Mouse (Mus musculus): ENCODE results near the gene Lins1. TPM values are rescaled to one million over a fixed set of nuclear protein-coding genes. Genes with fewer than 3 reads are reported as not detected.

Lins1 gene
- polyA plus RNA-seq (2014; fragmentation: Nextera tagmentation; extraction: Ambion mirVana): 24.4 and 26.4 TPM in 2 replicates

- DNase-seq (ENCODE audit: low spot score) (peak; percentile 100), ATAC-seq (peak; percentile 99)
- Histone ChIP-seq H3K9me3 (replicated peaks; ENCODE audit: control insufficient read depth, low read length) (no peaks in the 10 kb centered on the region), H3K9ac (ENCODE audit: low read length) (peak within 1 kb of the TSS; percentile 81), H3K4me3 (ENCODE audit: low read depth, low read length) (peak within 1 kb of the TSS; percentile 70), H3K4me2 (ENCODE audit: low read length) (peak within 1 kb of the TSS; percentile 94), H3K36me3 (ENCODE audit: control insufficient read depth, insufficient read depth, low read length) (0 out of 2 replicates have a peak, but pooled peaks cover 3% of the 10 kb centered on the region), H3K4me1 (ENCODE audit: control insufficient read depth, insufficient read depth, low read length) (peaks cover 10% of the 10 kb centered on the region), H3K27ac (ENCODE audit: low read depth, low read length) (peak within 1 kb of the TSS; percentile 94), H3K27me3 (replicated peaks; ENCODE audit: control insufficient read depth, insufficient read depth, low read length) (no peaks in the 10 kb centered on the region)
- WGBS: under 1% methylated on average over 51 of the region's 52 CpGs
Measured at GRCm38 (mm10) chr7:66689620-66690360, at the start of gene Lins1. Lins1 (plus strand) TSS chr7:66689889.

- H3K9me3 ChIP-seq (replicated peaks; ENCODE audit: control insufficient read depth, low read length): no peaks in the 10 kb centered on the region
- 100% methylated on average over 2 of the region's 2 CpGs for WGBS
- DNase-seq (ENCODE audit: low spot score): no peak
Measured at GRCm38 (mm10) chr7:66645736-66646135, 44.0 kb upstream of the Lins1 start.

GRCm38 (mm10) chr7:66649181-66649580 lies 40.5 kb upstream of the Lins1 start:
- no peak overlapping the region for H3K4me3 ChIP-seq (ENCODE audit: low read depth, low read length)
- H3K9ac ChIP-seq (ENCODE audit: low read length): no peak overlapping the region
- H3K36me3 ChIP-seq (ENCODE audit: control insufficient read depth, insufficient read depth, low read length): peaks cover 17% of the 10 kb centered on the region; the same call in 1 of the 2 replicates
- no peak overlapping the region for H3K27ac ChIP-seq (ENCODE audit: low read depth, low read length)
- ATAC-seq (no peak), DNase-seq (ENCODE audit: low spot score) (no peak)
- H3K4me2 ChIP-seq (ENCODE audit: low read length): no peak overlapping the region
- H3K4me1 ChIP-seq (ENCODE audit: control insufficient read depth, insufficient read depth, low read length): no peaks in the 10 kb centered on the region
- no peaks in the 10 kb centered on the region for H3K9me3 ChIP-seq (replicated peaks; ENCODE audit: control insufficient read depth, low read length)
- no peaks in the 10 kb centered on the region for H3K27me3 ChIP-seq (replicated peaks; ENCODE audit: control insufficient read depth, insufficient read depth, low read length)
- 91% methylated on average over 2 of the region's 2 CpGs for WGBS

More at GRCm38 (mm10) chr7:66645736-66646135, 44.0 kb upstream of the Lins1 start:
- Histone ChIP-seq H3K27ac (ENCODE audit: low read depth, low read length) (no peak overlapping the region), H3K4me2 (ENCODE audit: low read length) (no peak overlapping the region), H3K4me3 (ENCODE audit: low read depth, low read length) (no peak overlapping the region), H3K4me1 (ENCODE audit: control insufficient read depth, insufficient read depth, low read length) (no peaks in the 10 kb centered on the region), H3K9ac (ENCODE audit: low read length) (no peak overlapping the region), H3K36me3 (ENCODE audit: control insufficient read depth, insufficient read depth, low read length) (peaks cover 19% of the 10 kb centered on the region; the same call in 1 of the 2 replicates), H3K27me3 (replicated peaks; ENCODE audit: control insufficient read depth, insufficient read depth, low read length) (no peaks in the 10 kb centered on the region)
- ATAC-seq: no peak

GRCm38 (mm10) chr7:66650883-66651282 lies 38.8 kb upstream of the Lins1 start:
- WGBS: 86% methylated on average over 5 of the region's 5 CpGs
- ATAC-seq: no peak
- no peak for DNase-seq (ENCODE audit: low spot score)
- Histone ChIP-seq H3K9me3 (replicated peaks; ENCODE audit: control insufficient read depth, low read length) (no peaks in the 10 kb centered on the region), H3K27ac (ENCODE audit: low read depth, low read length) (no peak overlapping the region), H3K4me1 (ENCODE audit: control insufficient read depth, insufficient read depth, low read length) (no peaks in the 10 kb centered on the region), H3K4me2 (ENCODE audit: low read length) (no peak overlapping the region), H3K27me3 (replicated peaks; ENCODE audit: control insufficient read depth, insufficient read depth, low read length) (no peaks in the 10 kb centered on the region), H3K9ac (ENCODE audit: low read length) (no peak overlapping the region), H3K36me3 (ENCODE audit: control insufficient read depth, insufficient read depth, low read length) (peaks cover 24% of the 10 kb centered on the region; the same call in 1 of the 2 replicates), H3K4me3 (ENCODE audit: low read depth, low read length) (no peak overlapping the region)

- Histone ChIP-seq H3K4me1 (ENCODE audit: control insufficient read depth, insufficient read depth, low read length) (no peaks in the 10 kb centered on the region), H3K9ac (ENCODE audit: low read length) (no peak overlapping the region), H3K27ac (ENCODE audit: low read depth, low read length) (no peak overlapping the region), H3K9me3 (replicated peaks; ENCODE audit: control insufficient read depth, low read length) (no peaks in the 10 kb centered on the region), H3K36me3 (ENCODE audit: control insufficient read depth, insufficient read depth, low read length) (peaks cover 26% of the 10 kb centered on the region), H3K27me3 (replicated peaks; ENCODE audit: control insufficient read depth, insufficient read depth, low read length) (no peaks in the 10 kb centered on the region), H3K4me3 (ENCODE audit: low read depth, low read length) (no peak overlapping the region), H3K4me2 (ENCODE audit: low read length) (no peak overlapping the region)
- DNase-seq (ENCODE audit: low spot score) (no peak), ATAC-seq (no peak)
- 95% methylated on average over 4 of the region's 4 CpGs for WGBS
Measured at GRCm38 (mm10) chr7:66652216-66652615, 37.5 kb upstream of the Lins1 start.

- ATAC-seq (no peak), DNase-seq (ENCODE audit: low spot score) (no peak)
- H3K9me3 ChIP-seq (replicated peaks; ENCODE audit: control insufficient read depth, low read length): no peaks in the 10 kb centered on the region
- no peak overlapping the region for H3K9ac ChIP-seq (ENCODE audit: low read length)
- no peaks in the 10 kb centered on the region for H3K27me3 ChIP-seq (replicated peaks; ENCODE audit: control insufficient read depth, insufficient read depth, low read length)
- WGBS: 91% methylated on average over 9 of the region's 9 CpGs
- H3K4me2 ChIP-seq (ENCODE audit: low read length): no peak overlapping the region
- H3K27ac ChIP-seq (ENCODE audit: low read depth, low read length): no peak overlapping the region
- H3K36me3 ChIP-seq (ENCODE audit: control insufficient read depth, insufficient read depth, low read length): peaks cover 27% of the 10 kb centered on the region; the same call in 1 of the 2 replicates
- H3K4me3 ChIP-seq (ENCODE audit: low read depth, low read length): no peak overlapping the region
- no peaks in the 10 kb centered on the region for H3K4me1 ChIP-seq (ENCODE audit: control insufficient read depth, insufficient read depth, low read length)
Measured at GRCm38 (mm10) chr7:66653596-66653995, 36.1 kb upstream of the Lins1 start.

- 81% methylated on average over 9 of the region's 9 CpGs for WGBS
Measured at GRCm38 (mm10) chr7:66655471-66655870, 34.2 kb upstream of the Lins1 start.

GRCm38 (mm10) chr7:66660291-66660690 lies 29.4 kb upstream of the Lins1 start:
- Histone ChIP-seq H3K4me1 (ENCODE audit: control insufficient read depth, insufficient read depth, low read length) (no peaks in the 10 kb centered on the region), H3K4me2 (ENCODE audit: low read length) (no peak overlapping the region), H3K9me3 (replicated peaks; ENCODE audit: control insufficient read depth, low read length) (no peaks in the 10 kb centered on the region), H3K27ac (ENCODE audit: low read depth, low read length) (no peak overlapping the region), H3K36me3 (ENCODE audit: control insufficient read depth, insufficient read depth, low read length) (peaks cover 34% of the 10 kb centered on the region), H3K9ac (ENCODE audit: low read length) (no peak overlapping the region), H3K4me3 (ENCODE audit: low read depth, low read length) (no peak overlapping the region), H3K27me3 (replicated peaks; ENCODE audit: control insufficient read depth, insufficient read depth, low read length) (no peaks in the 10 kb centered on the region)
- WGBS: 77% methylated on average over 7 of the region's 7 CpGs
- ATAC-seq: no peak
- DNase-seq (ENCODE audit: low spot score): no peak

More at GRCm38 (mm10) chr7:66655471-66655870, 34.2 kb upstream of the Lins1 start:
- no peaks in the 10 kb centered on the region for H3K9me3 ChIP-seq (replicated peaks; ENCODE audit: control insufficient read depth, low read length)
- H3K36me3 ChIP-seq (ENCODE audit: control insufficient read depth, insufficient read depth, low read length): peaks cover 42% of the 10 kb centered on the region
- H3K27me3 ChIP-seq (replicated peaks; ENCODE audit: control insufficient read depth, insufficient read depth, low read length): no peaks in the 10 kb centered on the region
- ATAC-seq: no peak
- no peak overlapping the region for H3K4me2 ChIP-seq (ENCODE audit: low read length)
- no peaks in the 10 kb centered on the region for H3K4me1 ChIP-seq (ENCODE audit: control insufficient read depth, insufficient read depth, low read length)
- DNase-seq (ENCODE audit: low spot score): no peak
- no peak overlapping the region for H3K4me3 ChIP-seq (ENCODE audit: low read depth, low read length)
- H3K27ac ChIP-seq (ENCODE audit: low read depth, low read length): no peak overlapping the region
- H3K9ac ChIP-seq (ENCODE audit: low read length): no peak overlapping the region

DNA sequence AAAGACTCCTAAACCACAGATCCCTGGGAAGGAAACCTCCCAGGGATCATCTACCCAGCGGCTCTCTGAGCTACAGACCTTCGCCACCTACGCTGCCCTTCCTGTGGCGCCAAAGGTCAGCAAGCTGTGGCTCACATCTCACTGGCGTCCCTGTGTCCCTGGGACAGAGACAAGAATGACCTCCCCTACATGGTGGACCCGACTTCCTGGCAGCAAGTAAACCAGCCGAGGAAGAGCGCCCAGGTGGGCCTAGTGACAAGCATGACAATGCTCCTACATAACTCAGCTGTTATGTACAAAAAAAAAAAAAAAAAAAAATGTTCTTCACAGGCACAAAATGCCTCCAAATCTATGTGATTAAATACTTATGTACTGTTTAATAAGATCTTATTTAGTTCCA lies 28.7 kb upstream of the Lins1 start:
- H3K27me3 ChIP-seq (replicated peaks; ENCODE audit: control insufficient read depth, insufficient read depth, low read length): no peaks in the 10 kb centered on the region
- H3K4me2 ChIP-seq (ENCODE audit: low read length): no peak overlapping the region
- DNase-seq (ENCODE audit: low spot score): no peak
- H3K4me1 ChIP-seq (ENCODE audit: control insufficient read depth, insufficient read depth, low read length): no peaks in the 10 kb centered on the region
- no peak overlapping the region for H3K27ac ChIP-seq (ENCODE audit: low read depth, low read length)
- no peak overlapping the region for H3K9ac ChIP-seq (ENCODE audit: low read length)
- peaks cover 35% of the 10 kb centered on the region for H3K36me3 ChIP-seq (ENCODE audit: control insufficient read depth, insufficient read depth, low read length)
- WGBS: 90% methylated on average over 8 of the region's 8 CpGs
- H3K4me3 ChIP-seq (ENCODE audit: low read depth, low read length): no peak overlapping the region
- ATAC-seq: no peak
- H3K9me3 ChIP-seq (replicated peaks; ENCODE audit: control insufficient read depth, low read length): no peaks in the 10 kb centered on the region

Measured in forebrain, embryonic 14.5 days (tissue).